Mouse (Mus musculus): ENCODE results near the gene Lingo2.

DNA sequence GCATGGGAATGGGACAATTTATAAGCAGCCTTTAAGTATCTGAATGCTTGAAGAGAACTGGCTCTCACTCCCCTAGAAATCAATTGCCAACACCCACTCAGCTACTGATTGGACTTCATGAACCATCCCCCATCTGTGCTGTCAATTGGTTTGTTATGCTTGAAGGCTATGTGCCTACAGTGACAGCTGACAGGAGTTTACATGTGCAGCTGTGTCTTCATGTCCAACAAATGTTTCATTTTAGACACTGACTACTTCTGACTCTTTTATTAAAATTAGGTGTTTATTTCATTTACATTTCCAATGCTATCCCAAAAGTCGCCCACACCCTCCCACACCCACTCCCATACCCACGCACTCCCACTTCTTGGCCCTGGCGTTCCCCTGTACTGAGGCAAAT lies 516.3 kb downstream of the Lingo2 start:
- no peak for TF ChIP-seq CTCF (IDR thresholded peaks at IDR 0.05; ENCODE audit: extremely low read depth, insufficient read depth, low read length)
- TF ChIP-seq POLR2A (IDR thresholded peaks at IDR 0.05; ENCODE audit: extremely low read depth, insufficient read depth, low read length), result no peak

Measured in cortical plate, adult 2 months (tissue).